Mouse (Mus musculus) frontal cortex, postnatal 10 days (tissue): Measurements from ENCODE around the gene Adarb2.
A peak's percentile ranks its signal among the peaks of the same experiment; 100 is the strongest.

ENCODE experiments used
- DNase-seq, 2 experiments: peaks; one replicate each; pipeline ENCODE4 v3.0.0; 2022; ENCODE audit warnings: low spot score in 2 of 2, mixed read lengths in 1 of 2

The Adarb2 gene

DNA sequence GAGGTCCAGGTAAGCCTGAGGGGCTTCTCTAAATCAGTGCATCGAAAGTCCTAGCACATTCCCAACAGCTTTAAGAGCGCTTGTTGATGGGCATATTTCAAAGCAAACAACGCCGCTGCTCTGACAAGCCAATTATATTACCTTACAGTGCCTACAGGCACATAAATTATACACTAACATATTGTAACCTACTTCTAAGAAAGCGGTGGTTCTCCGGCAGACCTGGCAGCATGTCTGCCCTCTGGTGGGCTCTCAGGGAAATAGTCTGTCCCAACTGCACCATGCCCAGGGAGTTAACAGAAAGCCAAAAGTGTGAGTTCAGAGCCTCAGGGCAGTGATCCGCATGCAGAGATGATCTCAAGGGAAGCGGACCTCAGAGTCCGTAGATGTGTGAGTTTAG lies 582.5 kb downstream of the Adarb2 start:
- DNase-seq = peak; percentile 25 to 56

DNA sequence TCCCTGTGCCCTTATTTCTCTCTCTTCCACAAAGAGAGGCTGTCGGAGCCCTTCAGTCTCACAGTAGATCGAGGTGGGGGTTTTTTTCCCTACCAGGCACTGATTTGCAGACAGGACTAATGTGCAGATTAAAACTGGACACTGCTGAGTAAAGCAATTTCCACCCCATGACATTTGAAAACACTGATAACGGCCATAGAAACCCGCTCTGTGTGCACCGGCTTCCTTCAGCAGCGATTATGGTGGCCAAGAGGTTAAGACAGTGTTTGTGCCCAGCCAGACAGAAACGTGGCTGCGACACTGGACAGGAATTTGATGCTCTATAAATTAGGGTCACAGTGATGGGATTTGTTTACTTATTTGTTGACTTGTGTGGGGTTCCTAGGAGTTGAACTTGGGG lies 590.6 kb downstream of the Adarb2 start:
- DNase-seq = no peak

DNA sequence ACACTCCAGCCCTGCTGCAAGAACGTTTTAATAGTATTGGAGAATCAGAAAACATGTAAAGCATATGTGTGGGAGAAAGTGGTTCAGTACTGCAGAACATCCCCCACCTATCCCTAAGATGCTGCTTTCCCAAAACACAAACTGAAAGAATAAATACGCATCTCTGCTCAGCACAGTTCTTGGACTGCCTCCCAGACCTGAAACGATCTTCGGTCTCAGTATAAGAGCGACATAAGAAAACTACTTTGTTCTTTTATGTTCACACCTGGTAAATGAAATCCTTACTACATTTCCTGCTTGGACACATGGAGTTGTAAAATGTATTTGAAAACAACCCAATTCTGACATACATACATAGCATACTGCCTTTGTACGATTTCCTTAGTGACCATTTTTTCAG lies 597.9 kb downstream of the Adarb2 start:
- no peak for DNase-seq

DNA sequence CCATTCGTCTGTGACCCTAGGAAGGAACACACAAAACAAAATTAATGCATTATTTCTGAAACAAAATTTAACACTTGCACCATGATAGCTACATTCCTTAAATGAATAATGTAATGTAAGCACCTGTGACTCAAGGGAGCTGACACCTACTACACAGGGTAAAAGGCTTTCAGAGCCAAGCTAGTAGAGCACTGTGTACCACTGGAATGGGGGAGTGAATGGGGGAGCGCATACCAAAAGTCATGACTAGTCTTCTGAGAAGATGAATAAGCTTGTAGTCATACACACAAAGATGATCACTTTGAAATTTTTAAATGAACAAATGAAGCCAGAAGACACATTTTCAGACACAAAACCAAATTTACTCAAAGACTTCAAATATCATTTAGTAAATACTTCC lies 603.3 kb downstream of the Adarb2 start:
- DNase-seq = no peak
